Mouse (Mus musculus) heart, embryonic 10.5 days (tissue): ENCODE results near the gene Nap1l5. TPM values are rescaled to one million over a fixed set of nuclear protein-coding genes. Genes with fewer than 3 reads are reported as not detected.

ENCODE experiments used
- DNase-seq: peaks from one replicate; pipeline ENCODE4 v3.0.0-alpha.2; 2017; ENCODE audit warnings: low spot score
- H3K27ac ChIP-seq: fragments of 300-500 bp; sonication (generic); 2 replicates; pipeline ENCODE4 v1.5.1; 2016; ENCODE audit warnings: mild to moderate bottlenecking
- H3K27me3 ChIP-seq: fragments of 300-500 bp; sonication (generic); 2 replicates; pipeline ENCODE4 v1.6.1; 2016; ENCODE audit warnings: mild to moderate bottlenecking; ENCODE audit not compliant: poor library complexity, insufficient read depth, severe bottlenecking
- H3K36me3 ChIP-seq: fragments of 300-500 bp; sonication (generic); 2 replicates; pipeline ENCODE4 v1.6.1; 2016; ENCODE audit warnings: mild to moderate bottlenecking, moderate library complexity
- H3K4me1 ChIP-seq: fragments of 300-500 bp; sonication (generic); 2 replicates; pipeline ENCODE4 v1.6.1; 2016; ENCODE audit warnings: mild to moderate bottlenecking
- H3K4me3 ChIP-seq: fragments of 300-500 bp; sonication (generic); 2 replicates; pipeline ENCODE4 v1.5.1; 2016; ENCODE audit warnings: mild to moderate bottlenecking, moderate library complexity
- H3K9me3 ChIP-seq: fragments of 300-500 bp; sonication (generic); 2 replicates; pipeline ENCODE4 v1.6.1; 2016; ENCODE audit warnings: mild to moderate bottlenecking, moderate library complexity
- WGBS: fragments of 180-500 bp; shearing (Covaris S2); methylation state at CpG from one replicate; pipeline ENCODE4 v1.1.7; 2016; 5-methylcytosine and 5-hydroxymethylcytosine counted together
- polyA plus RNA-seq: library from polyadenylated mRNA; unstranded; fragments of >200 nt; fragmentation: Nextera tagmentation; extraction: Ambion mirVana; gene quantifications from 2 replicates; pipeline ENCODE4 v1.2.1, GENCODE M21; 2016

Gene Nap1l5
- polyA plus RNA-seq, 1 experiment from 2014 or later = 1.8 TPM

DNA sequence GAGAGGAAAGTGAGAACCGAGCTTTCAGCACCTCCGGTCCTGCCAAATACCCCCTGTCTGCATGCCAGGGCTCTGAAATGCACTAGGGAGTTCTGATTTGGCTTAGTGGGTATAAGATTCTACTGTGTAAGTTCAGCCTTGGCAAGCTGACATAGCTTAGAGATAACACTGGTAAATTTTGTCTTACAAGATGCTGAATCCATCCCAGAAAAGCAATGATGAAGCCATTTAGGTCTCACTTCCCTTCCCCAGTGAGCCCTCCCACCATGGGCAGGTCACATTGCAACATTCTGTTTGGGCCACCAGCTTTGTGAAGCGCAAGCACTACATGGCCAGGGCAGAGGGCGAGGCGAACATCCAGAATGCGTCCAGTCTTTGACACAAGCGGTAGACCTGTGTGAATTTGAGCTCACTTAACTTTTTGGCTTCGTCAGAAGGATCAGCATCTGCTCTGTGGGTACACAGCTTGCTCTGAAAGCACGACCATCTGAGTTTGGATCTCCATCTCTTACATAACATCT is 23.1 kb upstream of the Nap1l5 start:
- Histone ChIP-seq H3K9me3 (no peaks in the 10 kb centered on the region), H3K27ac (no peak overlapping the region), H3K27me3 (no peaks in the 10 kb centered on the region), H3K4me1 (peaks cover 10% of the 10 kb centered on the region; the same call in 1 of the 2 replicates), H3K36me3 (peaks cover 4% of the 10 kb centered on the region), H3K4me3 (no peak overlapping the region)
- no peak for DNase-seq
- 83% methylated on average over 9 of the region's 9 CpGs for WGBS

- no peak for DNase-seq
- H3K27me3 ChIP-seq = no peaks in the 10 kb centered on the region
- WGBS = 37% methylated on average over 2 of the region's 2 CpGs
- no peak overlapping the region for H3K27ac ChIP-seq
- H3K36me3 ChIP-seq = no peaks in the 10 kb centered on the region
- H3K9me3 ChIP-seq = no peaks in the 10 kb centered on the region
- no peak overlapping the region for H3K4me3 ChIP-seq
- H3K4me1 ChIP-seq = peaks cover 10% of the 10 kb centered on the region; the same call in 1 of the 2 replicates
Measured at GRCm38 (mm10) chr6:58927881-58928280, 21.0 kb upstream of the Nap1l5 start.

DNA sequence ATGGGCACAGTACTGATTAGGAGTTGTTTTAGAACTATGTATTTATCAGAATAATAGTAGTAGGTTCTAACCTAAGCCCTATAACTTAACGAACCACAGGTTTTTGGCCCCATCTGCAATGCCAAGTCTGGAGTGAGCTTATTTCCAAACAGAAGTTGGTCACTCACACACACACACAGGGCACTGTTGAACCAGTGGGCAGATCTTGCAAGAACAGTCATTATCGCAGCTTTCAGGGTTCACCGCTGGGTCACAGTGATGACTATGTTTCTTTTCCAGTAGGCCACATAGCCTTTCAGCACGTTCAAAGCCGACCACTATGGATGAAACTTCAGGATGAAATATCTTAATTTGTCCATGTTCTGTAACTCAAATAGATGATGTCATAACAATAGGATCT is 15.6 kb upstream of the Nap1l5 start:
- Histone ChIP-seq H3K27me3 (no peaks in the 10 kb centered on the region), H3K36me3 (peaks cover 6% of the 10 kb centered on the region; the same call in 1 of the 2 replicates), H3K9me3 (no peaks in the 10 kb centered on the region), H3K4me3 (no peak overlapping the region), H3K4me1 (peaks cover 2% of the 10 kb centered on the region; the same call in 1 of the 2 replicates), H3K27ac (no peak overlapping the region)
- DNase-seq = no peak
- WGBS = 73% methylated on average over 5 of the region's 5 CpGs

DNA sequence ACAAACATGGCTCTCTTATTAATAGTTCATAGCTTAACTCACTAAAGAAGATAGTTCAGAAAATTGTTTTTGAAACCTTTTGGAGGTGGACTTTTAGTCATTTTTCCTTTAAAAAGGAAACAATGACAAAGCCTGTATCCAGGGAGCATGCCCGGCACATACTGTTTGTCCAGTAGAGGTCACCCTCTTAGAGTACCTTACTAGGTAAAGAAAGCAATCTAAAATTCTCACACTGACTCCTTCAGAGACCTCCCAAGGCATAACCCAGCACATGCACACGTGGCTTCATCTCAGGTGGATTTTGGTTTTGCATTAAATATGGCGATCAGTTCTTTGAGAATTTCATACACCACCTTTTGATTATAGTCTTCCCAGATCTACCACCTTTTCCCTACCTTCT is 14.7 kb upstream of the Nap1l5 start:
- 56% methylated on average over 3 of the region's 3 CpGs for WGBS
- no peak for DNase-seq
- no peak overlapping the region for H3K27ac ChIP-seq
- no peaks in the 10 kb centered on the region for H3K4me1 ChIP-seq
- peaks cover 7% of the 10 kb centered on the region; the same call in 1 of the 2 replicates for H3K36me3 ChIP-seq
- no peaks in the 10 kb centered on the region for H3K9me3 ChIP-seq
- no peaks in the 10 kb centered on the region for H3K27me3 ChIP-seq
- no peak overlapping the region for H3K4me3 ChIP-seq

DNA sequence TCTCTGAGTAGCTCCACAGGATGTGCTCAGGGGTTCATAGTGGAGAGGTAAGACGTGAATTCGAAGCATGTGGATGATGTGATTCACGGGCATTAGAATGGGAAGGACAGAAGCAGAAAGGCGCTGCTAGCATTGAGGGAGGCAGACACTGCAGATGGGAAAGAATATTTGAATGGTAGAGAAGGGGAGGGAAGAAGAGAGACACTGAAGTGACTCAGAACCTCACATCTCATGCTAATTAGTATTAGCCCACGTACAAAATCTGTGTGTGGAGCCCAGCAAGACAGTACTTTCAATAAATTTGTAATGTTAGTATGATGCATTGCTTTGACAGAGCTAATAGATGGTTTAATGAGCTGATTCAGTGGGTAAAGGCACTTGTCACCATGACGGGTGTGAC is 13.9 kb upstream of the Nap1l5 start:
- Histone ChIP-seq H3K9me3 (no peaks in the 10 kb centered on the region), H3K36me3 (peaks cover 11% of the 10 kb centered on the region; the same call in 1 of the 2 replicates), H3K27me3 (no peaks in the 10 kb centered on the region), H3K27ac (no peak overlapping the region), H3K4me3 (no peak overlapping the region), H3K4me1 (no peaks in the 10 kb centered on the region)
- 78% methylated on average over 6 of the region's 6 CpGs for WGBS
- DNase-seq = no peak

GRCm38 (mm10) chr6:58916498-58916897 is 9.6 kb upstream of the Nap1l5 start:
- Histone ChIP-seq H3K4me3 (no peak overlapping the region), H3K27me3 (no peaks in the 10 kb centered on the region), H3K9me3 (no peaks in the 10 kb centered on the region), H3K36me3 (peaks cover 11% of the 10 kb centered on the region; the same call in 1 of the 2 replicates), H3K27ac (no peak overlapping the region), H3K4me1 (no peaks in the 10 kb centered on the region)
- WGBS = 78% methylated on average over 5 of the region's 5 CpGs
- no peak for DNase-seq

- H3K4me3 ChIP-seq = no peak overlapping the region
- H3K4me1 ChIP-seq = no peaks in the 10 kb centered on the region
- no peak overlapping the region for H3K27ac ChIP-seq
- H3K36me3 ChIP-seq = peaks cover 9% of the 10 kb centered on the region; the same call in 1 of the 2 replicates
- 87% methylated on average over 5 of the region's 5 CpGs for WGBS
- no peaks in the 10 kb centered on the region for H3K27me3 ChIP-seq
- no peak for DNase-seq
- no peaks in the 10 kb centered on the region for H3K9me3 ChIP-seq
Measured at GRCm38 (mm10) chr6:58913971-58914370, 7.1 kb upstream of the Nap1l5 start.

DNA sequence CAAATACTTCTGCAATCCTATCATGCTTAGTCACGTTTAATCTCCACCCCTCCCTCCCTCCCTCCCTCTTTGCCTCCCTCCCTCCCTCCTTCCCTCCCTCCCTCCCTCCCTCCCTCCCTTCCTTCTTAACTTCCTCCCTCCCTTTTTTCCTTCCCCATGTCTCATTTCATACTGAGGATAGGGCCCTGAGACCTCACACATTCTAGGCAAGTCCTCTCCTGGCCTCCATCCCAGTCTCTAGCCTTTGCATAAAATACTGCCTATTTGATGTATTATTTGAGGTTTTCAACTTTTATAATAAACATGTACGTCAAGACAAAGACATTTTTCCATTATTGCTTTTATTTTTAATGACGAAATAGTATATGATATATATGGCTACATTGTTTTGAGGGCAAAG is 6.7 kb upstream of the Nap1l5 start:
- peaks cover 6% of the 10 kb centered on the region; the same call in 1 of the 2 replicates for H3K36me3 ChIP-seq
- no peak overlapping the region for H3K4me3 ChIP-seq
- 79% methylated on average over 3 of the region's 3 CpGs for WGBS
- no peak overlapping the region for H3K27ac ChIP-seq
- no peaks in the 10 kb centered on the region for H3K4me1 ChIP-seq
- no peak for DNase-seq
- H3K9me3 ChIP-seq = no peaks in the 10 kb centered on the region
- H3K27me3 ChIP-seq = no peaks in the 10 kb centered on the region

- no peak for DNase-seq
- peaks cover 7% of the 10 kb centered on the region for H3K36me3 ChIP-seq
- H3K9me3 ChIP-seq = no peaks in the 10 kb centered on the region
- H3K27me3 ChIP-seq = no peaks in the 10 kb centered on the region
- no peak overlapping the region for H3K4me3 ChIP-seq
- H3K4me1 ChIP-seq = no peaks in the 10 kb centered on the region
- H3K27ac ChIP-seq = no peak overlapping the region
- WGBS = 84% methylated on average over 5 of the region's 5 CpGs
Measured at GRCm38 (mm10) chr6:58912842-58913241, 6.0 kb upstream of the Nap1l5 start.

GRCm38 (mm10) chr6:58907791-58908190 is 915 bp upstream of the Nap1l5 start:
- Histone ChIP-seq H3K4me1 (no peaks in the 10 kb centered on the region), H3K27ac (no peak overlapping the region), H3K9me3 (peaks cover 14% of the 10 kb centered on the region), H3K27me3 (no peaks in the 10 kb centered on the region), H3K4me3 (no peak overlapping the region), H3K36me3 (peaks cover 22% of the 10 kb centered on the region)
- 78% methylated on average over 2 of the region's 2 CpGs for WGBS
- DNase-seq = no peak

- H3K27ac ChIP-seq = no peak overlapping the region
- H3K9me3 ChIP-seq = peaks cover 14% of the 10 kb centered on the region
- no peak for DNase-seq
- no peaks in the 10 kb centered on the region for H3K4me1 ChIP-seq
- WGBS = 79% methylated on average over 8 of the region's 8 CpGs
- no peaks in the 10 kb centered on the region for H3K27me3 ChIP-seq
- H3K4me3 ChIP-seq = peak overlapping the region; percentile 63
- peaks cover 22% of the 10 kb centered on the region for H3K36me3 ChIP-seq
Measured at GRCm38 (mm10) chr6:58907336-58907735, 460 bp upstream of the Nap1l5 start.

GRCm38 (mm10) chr6:58904551-58904950 is 2.3 kb downstream of the Nap1l5 start:
- DNase-seq = no peak
- WGBS = 54% methylated on average over 3 of the region's 3 CpGs
- Histone ChIP-seq H3K9me3 (peaks cover 14% of the 10 kb centered on the region), H3K27ac (no peak overlapping the region), H3K36me3 (peaks cover 20% of the 10 kb centered on the region), H3K4me3 (no peak overlapping the region), H3K4me1 (no peaks in the 10 kb centered on the region), H3K27me3 (no peaks in the 10 kb centered on the region)

- no peak overlapping the region for H3K4me3 ChIP-seq
- WGBS = 53% methylated on average over 8 of the region's 8 CpGs
- no peaks in the 10 kb centered on the region for H3K4me1 ChIP-seq
- no peaks in the 10 kb centered on the region for H3K27me3 ChIP-seq
- peaks cover 20% of the 10 kb centered on the region for H3K36me3 ChIP-seq
- DNase-seq = no peak
- H3K27ac ChIP-seq = no peak overlapping the region
- H3K9me3 ChIP-seq = peaks cover 14% of the 10 kb centered on the region
Measured at GRCm38 (mm10) chr6:58903171-58903570, 3.7 kb downstream of the Nap1l5 start.

DNA sequence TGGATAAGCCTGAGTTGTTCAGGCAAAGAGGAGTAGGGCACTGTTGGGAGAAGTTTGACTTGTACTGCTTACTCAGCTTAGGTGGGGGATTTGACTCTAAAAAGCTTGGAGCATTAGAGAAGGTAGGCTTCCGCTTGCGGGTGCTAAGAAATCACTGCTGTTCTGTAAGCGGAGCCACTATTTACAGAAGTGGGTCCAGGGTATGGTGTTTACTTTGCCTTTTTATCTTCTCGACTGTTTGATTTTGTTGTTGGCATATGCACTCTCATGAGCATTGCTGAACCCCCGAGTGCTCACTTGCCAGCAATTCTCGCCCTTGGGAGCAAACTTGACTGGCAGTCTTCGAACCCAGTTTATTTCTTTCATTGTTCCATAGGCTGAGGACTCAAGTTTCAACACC is 6.3 kb downstream of the Nap1l5 start:
- no peak for DNase-seq
- H3K27ac ChIP-seq = no peak overlapping the region
- H3K4me1 ChIP-seq = no peaks in the 10 kb centered on the region
- H3K36me3 ChIP-seq = peaks cover 7% of the 10 kb centered on the region; the same call in 1 of the 2 replicates
- H3K27me3 ChIP-seq = no peaks in the 10 kb centered on the region
- 83% methylated on average over 7 of the region's 7 CpGs for WGBS
- no peak overlapping the region for H3K4me3 ChIP-seq
- no peaks in the 10 kb centered on the region for H3K9me3 ChIP-seq
